Mouse (Mus musculus): ENCODE measurements around the gene Ctnnd2.
A peak's percentile ranks its signal among the peaks of the same experiment; 100 is the strongest.

Gene Ctnnd2

DNA sequence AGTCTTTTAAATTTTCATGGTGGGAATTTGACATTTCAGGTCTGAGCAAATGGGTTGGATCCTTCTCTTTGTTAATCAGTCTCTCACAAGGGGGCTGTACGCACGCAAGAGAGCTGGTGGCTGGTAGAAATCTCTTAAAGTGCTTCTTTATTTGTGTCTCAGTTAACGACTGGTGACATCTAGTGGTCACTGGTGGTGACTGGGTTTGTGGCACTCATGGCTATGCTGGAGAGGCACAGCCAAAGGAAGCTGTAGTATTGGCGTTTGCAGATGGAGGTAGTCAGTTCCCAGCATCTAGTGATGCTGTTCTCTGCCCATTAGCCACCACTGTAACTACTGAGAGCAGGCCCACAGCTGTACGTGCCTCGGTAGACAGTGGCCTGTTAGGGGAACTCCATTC is 568.3 kb downstream of the Ctnnd2 start:
- DNase-seq, result peak; percentile 19 to 26

DNA sequence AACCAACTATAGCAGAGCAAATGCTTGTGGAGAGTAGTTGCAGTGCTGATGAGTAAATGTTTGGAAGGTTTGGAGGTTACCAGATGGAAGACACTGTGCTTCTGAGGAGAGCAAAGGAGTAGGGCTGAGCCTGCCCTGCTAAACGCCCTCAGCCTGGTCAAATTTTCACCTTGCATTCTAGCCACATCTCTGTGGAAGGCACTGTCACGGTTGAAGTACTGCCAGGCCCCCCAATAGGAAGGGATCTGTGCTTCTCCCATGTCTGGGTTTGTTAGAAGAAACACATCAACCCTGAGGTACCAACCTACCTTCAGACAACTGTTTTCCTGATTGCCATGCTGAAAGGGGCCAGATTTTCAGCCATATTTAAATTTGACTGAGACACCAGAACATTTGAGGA is 585.6 kb downstream of the Ctnnd2 start:
- no peak for DNase-seq

DNA sequence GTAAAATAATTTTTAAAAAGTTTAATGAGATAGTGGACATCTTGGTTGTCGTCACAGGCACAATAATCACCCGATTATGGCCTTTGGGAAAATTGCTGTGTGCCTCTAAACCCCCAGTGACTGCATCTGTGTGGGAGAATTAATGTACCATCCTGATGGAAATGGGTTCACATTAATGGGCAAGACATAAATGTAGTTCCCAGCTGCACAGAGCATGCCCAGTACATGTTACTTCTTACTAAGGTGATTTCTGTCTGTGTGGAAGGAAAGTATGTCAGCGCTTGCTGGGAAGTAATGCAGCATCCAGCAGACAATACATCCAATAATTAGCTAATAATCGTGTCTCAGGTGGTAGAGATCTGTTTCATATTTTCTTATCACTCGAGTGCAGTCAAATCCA is 589.8 kb downstream of the Ctnnd2 start:
- no peak for DNase-seq

DNA sequence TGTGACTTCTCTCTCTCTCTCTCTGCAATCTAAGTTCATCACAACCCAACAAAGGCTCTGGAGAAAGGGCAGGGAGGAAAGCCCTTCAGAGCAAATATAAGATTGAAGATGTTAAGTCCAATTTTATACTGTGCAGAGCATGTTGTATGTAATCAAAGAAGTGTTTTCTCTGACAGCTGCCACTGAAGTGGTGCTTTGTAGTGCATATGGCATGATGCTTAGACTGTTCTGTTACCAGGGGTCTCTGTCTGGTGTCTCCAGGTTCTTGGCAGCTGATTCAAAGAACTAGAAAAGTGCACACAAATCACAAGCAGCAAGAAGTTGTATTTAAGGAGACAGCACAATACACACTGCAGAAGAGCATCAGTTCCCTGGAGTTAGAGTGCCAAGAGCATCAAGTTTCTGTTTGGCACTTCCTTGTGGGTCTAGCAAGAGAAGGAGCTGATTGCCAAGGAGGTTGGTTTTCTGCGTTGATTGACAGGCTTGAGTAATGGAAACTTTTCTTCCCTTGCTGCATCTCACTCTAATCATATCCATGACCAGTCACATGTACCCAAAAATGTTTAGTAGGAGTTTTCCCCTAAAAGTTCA is 590.4 kb downstream of the Ctnnd2 start:
- DNase-seq, result no peak

DNA sequence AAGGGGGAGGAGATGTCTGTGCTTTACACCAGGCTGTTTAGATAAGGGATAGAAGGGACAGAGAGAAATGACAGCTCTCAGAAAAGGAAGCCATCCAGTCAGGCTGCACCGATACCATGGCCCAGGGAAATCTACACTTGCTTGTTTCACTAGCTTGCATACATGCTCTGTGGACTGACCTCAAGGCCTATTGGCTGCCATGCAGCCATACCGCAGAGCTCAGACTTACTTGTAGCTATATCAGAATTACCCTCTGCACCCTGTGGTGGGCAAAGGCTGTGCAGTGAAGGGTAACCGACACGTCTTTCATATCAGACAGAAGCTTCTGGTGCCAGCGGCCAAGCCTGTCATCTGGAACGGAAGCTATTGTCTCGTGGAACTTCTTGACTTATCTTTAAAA is 604.5 kb downstream of the Ctnnd2 start:
- no peak for DNase-seq

DNA sequence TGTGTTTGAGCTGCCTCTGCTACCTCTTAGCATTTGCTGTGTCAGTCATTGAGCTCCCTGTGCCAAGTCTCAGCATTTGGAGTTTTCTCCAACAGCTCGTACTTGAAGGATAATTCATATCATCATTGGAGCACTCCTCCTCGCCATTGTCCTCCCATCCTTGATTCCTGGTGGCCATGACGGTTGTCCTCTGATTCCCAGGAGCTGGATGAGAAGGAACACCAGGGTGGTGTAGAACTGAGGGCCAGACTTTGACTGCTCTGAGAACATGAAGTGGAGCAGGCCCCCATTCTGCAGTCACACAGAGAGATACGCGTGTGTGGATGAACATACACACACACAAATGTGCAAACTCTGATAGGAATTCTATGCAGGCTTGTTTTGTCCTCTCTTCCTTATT is 605.4 kb downstream of the Ctnnd2 start:
- DNase-seq, result no peak

DNA sequence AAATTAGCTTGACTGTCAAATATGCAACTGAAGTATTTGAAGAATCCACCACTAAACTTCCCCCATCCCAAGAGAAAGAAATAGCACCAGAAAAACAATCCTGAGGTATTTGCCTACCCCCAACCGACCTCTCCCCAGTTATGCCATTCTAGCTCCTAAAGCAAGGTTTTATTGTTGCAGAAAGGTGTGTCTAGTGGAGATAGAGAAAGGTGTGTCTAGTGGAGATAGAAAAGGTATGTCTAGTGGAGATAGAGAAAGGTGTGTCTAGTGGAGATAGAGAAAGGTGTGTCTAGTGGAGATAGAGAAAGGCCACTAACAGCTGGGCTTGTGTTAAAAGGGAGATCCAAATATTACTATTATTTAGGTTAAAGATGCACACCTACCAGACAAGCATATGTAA is 607.5 kb downstream of the Ctnnd2 start:
- no peak for DNase-seq

DNA sequence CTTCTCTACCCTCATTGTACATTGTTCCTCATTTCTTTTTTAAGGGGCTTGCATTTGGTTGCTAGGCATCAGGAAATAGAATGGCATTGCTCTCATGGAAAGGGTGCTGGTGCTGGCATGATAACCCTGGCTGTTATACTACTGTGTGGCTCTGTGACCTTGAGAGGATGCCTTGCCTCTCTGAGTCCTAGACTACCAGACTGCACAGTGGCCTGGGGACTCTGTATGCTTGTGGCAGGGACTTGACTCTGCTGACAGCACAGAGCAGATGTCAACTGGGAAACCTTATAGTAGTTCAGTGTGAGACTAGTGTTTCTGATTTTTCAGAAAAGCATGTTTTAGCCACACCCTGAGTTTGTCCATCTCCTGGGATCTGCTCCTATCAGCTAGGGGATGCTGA is 608.6 kb downstream of the Ctnnd2 start:
- DNase-seq, result no peak

DNA sequence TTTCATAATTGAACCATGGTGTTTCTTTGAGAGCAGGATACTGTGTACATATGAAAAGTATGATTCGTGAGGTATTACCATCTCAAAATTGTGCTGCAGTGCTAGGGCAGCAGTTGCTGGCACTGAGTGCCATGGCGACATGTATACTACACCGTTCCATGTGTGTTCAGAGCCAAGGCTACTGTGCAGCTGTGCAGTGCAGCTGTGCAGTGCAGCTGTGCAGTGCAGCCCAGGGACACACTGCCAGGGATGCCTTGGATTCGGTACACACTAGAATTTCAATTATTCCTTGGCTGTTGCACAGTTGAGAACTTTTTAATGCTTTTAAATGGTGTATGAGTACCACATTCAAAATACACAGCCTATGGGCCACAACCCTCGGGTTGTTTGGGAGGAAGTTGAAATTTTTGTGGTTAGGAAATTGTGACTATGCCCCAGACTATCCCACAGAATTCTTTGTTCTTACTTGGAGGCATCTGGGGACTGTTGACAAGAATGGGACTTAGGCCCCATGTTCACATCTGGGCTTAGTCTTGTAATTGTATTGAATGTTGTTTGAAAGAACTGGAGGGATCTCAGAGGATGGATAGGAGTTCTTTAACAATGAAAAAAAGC is 613.4 kb downstream of the Ctnnd2 start:
- DNase-seq, result no peak

DNA sequence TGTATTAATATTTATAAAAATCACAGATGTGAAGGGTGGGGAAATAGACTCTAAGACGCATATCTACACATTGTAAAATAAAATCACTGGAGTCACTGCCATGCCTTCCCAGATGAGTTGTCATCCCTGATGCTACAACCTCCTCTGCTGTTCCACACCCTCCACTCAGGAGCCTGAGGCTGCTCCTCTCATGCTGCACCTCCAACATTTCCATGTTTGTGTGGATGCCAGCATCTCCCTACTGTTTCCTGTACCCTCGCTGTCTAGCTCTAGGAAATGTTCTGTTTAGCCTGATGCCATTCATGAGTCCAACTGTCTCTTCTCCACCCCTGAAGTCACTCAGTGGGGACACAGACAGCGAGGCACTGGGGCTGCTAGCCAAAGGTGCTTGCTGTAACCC is 620.9 kb downstream of the Ctnnd2 start:
- DNase-seq, result no peak

DNA sequence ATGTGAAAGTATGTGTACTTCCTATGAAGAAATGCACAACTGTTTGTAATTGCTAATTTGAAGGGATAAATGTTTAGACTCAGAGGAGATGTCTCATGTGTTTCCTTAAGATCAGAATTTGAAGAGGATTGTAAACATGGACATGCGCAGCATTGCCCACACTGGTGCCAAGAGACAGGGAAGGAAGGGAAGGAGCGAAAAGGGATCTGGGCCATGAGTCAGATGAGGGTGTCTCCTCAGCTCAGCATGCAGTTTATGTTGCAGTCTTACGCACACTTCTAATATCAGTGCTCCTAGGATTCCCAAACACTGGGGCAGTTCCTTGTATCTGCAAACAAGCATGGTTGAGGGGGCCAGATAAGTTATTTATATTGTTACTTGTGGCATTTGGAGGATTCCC is 623.3 kb downstream of the Ctnnd2 start:
- no peak for DNase-seq

DNA sequence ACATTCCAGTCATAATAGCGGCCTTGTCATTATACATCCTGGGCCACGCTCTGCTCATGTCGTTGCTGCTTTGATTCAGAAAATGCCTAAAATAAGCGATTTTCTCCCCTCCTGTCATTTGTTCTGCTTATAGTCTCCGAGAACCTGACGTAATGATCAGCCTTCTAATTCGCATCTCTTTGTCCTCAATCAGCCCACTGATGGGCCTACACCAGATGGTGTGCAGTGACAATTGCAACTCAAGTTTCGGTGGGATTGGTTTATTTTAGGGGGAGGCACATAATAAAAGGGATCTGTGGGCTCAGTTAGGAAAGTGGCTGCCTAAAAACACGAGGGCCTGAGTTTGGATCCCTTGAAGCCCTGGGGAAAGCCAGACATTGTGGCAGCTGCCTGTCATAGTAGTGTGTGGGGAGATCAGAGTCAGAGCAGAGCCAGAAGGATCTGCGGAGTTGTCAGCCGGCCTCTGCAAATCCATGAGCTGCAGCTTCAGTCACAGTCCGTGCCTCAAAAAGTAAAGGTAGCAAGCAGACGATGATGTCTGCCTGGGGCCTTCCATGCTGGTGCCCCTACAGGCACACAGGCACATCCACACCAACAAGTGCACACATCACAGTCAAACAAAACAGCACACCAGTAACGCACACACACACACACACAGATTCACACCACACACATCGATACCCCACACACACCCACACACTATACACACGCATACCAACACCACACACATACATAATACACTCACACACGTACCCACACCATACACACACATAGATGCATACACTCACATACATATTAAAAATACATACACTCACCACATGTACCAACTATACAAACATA is 655.3 kb downstream of the Ctnnd2 start:
- DNase-seq, result no peak

DNA sequence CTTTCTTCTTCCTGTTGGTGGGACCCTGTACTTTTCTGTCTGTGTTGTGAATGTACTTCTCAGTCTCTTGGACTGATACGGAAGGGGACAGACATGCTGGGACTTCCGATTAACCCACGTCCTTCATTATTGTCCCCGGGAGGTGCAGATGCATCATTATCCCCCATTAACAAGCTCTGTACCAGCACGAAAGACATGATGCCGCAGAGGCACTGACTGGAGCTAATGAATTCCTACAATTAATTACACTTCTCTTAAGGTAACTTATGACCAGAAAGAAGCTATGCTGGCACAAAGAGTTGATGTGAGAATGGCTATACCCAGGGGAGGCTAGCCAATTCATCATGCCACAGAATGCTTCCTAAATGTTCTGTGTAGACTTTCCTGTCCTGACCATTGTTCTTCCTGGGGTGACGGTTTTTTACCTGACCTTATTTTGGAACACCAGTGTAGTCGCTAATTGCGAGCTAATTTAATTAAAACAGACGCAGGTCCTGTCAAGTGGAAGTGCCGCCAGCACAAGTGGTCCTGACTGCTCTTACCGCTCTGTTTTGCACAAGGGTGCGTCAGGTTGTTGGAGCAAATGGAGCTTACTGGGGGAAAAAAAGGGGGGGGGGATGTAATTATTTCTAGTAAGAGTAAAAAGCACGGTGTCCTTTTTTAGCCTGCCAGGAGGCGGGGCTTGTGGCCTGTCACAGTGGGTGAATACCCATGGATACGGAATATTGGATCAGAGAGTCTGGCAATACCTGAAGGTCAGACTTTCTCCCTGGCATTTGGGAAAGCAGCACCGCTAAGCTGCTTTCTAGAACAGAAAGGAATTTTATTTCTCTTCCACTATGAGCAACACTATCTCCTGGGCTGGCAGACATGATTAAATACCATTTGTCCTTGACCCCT is 685.1 kb downstream of the Ctnnd2 start:
- no peak for DNase-seq

DNA sequence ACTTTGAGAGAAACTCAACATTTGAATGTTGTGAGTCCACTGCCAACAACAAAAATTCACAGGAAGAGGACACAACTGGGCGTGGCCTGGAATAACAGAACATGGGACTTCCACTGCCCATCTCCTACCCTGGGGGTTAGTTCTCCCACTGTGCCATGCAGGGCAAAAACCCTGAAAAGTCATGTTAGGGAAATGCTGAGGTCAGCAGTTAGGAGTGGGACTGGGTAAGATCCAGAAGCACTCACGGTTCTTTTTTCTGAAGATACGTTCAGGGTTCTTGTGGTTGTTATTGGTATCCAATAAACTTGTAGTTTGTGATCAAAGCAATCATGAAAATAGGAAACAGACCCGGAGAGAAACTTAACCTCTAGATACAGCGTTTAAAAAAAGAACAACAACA is 695.0 kb downstream of the Ctnnd2 start:
- DNase-seq, result no peak

DNA sequence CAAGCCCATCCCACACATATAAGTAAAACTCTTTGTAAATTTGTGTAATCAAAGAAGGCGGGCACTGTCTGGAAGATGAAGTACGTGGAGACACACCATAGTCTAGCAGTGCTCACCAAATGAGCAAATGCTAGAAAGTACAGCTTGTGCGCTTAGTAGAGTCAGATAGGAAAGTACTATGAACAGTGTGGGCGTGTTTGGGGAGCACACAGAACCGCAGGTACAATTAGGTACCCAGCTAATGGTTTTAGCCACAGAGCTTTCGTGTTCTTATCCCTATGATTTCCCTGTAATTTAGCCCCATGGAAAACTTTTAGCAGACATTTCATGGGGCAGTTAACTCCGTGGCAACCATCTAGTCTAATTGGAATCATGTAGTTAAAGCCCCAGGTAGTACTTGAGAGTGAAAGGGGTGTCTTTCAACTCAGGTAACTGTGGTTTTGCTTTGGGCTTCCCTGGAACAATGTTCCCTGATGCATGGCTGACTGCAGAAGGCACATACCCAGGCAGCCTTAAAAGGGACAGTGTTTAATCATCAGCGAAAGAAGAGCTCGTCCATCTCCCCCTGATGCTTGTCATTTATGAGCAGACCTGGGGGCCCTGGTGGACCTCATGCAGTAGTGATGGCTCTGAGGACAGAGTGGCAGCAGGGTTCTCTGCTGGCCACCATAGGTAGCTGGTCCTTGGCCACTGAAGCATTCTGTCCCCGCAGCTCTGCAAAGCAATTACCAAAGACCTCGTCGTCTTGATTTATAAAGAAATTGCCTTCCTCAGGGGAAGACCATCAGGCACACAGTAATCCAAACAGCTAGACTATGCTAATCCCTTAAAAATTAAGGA is 697.5 kb downstream of the Ctnnd2 start:
- DNase-seq, result no peak

DNA sequence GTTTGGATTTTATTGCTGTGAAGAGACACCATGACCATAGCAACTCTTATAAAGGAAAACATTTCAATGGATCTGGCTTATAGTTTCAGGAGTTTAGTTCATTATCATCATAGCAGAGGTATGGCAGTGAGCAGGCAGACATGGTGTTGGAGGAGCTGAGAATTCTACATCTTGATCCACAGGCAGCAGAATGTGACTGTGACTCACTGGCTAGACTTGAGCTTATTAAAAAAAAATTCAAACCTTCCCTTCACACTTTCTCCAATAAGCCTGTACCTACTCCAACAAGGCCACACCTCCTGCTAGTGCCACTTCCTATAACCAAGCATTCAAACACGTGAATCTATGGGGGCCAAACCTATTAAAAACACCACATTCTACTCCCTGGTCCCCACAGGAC is 703.1 kb downstream of the Ctnnd2 start:
- no peak for DNase-seq

DNA sequence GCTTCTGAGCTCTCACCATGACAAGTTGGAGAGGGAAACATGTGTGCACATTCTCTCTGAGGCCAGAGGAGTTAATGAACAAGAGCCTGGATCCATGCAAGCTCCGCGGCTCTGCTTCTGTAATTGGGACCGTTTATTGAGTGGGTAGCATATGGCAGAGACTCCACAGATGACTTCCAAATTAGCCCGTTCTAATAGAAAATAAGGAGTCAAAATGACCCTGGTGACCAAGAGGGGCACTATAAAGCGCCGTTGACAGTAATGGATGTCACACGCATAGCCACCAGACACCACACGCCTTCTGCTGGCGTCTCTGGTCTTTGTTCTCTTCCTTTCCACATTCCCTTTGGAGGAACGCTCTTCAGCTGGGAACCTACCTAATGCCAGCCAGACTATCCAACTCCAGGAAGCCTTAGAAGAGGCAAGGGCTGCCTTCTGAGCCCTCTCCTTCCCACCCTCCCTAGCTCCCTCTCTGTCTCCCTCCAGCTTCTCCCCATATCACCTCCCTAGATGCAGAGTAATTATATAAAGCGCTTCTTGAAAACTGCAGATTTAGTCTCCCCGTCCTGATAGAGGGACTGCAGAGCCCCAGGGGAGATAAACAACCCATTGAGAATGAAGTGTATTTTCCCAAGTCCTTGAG is 712.4 kb downstream of the Ctnnd2 start:
- DNase-seq, result no peak

DNA sequence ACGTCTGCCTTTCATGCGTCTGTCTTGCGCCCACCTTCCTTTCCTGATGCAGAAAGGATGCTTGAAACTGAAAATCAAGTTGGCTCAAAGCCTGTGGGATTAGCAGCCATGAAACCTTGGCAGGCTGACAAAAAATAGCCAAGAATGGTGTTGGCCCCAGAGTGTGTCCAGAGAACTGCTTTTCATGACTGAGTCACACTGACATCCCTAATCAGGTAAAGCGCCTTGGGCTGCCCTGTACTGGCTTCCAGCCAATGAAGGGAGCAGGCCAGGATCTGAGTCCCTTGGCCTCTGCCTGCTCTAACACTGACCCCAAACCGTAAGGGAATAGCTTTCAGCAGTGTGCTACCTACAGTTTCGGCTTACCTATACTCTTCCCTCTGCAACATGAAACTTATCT is 713.0 kb downstream of the Ctnnd2 start:
- no peak for DNase-seq

DNA sequence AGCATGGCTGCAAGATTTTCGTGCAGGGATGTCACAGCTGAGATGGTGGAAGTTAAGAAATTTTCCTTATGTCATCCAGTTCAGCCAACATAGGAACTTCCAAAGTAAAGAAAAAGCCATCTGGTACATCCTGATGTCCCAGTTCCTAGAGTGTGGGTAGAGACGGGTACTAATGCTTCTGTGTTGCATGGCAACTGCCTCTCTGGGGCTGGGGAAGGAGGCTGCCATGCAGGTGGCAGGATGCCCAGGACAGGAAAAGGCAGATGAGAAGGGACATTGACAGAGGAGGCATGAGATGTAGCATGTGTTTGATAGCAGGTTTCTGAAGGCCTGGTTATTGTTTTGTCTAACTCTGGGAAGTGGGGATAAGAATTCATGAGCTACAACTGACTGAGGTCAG is 715.2 kb downstream of the Ctnnd2 start:
- no peak for DNase-seq

DNA sequence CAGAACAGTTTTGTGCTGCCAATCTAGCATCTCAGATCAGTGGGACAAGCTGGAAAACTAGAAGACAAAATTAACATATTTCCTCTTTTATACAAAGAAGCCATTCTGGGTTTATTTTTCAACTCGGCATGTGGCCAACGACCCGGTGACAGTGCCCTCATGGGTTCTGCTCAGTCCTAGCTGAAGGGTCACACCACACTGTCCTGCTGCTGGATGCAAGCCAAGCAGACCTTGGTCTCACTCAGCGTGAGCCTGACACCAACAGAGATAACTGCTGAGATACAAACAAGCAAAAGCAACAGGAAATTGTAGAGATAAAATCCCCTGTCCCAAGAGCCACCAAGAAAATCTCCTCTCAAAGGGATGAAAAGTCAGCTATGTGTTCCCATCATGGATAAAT is 719.6 kb downstream of the Ctnnd2 start:
- DNase-seq, result no peak

DNA sequence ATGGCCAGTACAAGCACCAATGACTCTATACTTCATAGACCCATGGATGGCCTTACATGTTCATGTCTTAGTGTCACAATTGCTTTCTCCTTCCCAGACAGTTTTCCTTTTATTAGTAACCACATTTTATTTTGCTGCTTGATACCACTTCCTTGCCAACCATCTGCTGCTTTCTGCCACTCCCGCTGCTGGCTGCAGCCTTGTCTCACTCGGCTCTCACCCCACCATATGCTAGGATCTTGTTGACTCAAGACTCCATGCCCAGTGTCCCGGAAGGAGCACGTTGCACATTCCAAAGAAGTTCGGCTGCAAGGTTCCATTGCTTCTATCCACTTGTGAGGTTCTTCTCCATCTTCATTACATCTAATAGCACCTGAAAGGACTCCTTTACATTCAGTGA is 722.7 kb downstream of the Ctnnd2 start:
- no peak for DNase-seq

DNA sequence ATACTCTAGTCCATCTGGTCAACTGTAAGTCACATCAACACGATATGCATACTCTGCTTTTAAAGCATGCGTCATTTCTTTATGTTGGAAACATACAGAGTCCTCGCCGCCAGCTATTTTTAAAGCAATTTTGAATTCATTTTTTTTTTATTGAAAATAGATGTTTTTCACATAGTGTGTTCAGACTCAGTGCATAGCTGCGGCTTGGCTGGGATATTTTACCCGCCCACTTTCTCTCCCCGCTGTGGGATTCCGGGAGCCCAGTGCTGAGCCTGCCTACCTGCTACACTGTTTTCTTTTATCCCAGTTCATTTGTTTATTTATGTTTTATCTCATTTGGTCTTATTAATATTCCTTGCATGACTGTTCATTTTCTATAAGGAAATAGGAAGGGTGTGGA is 724.9 kb downstream of the Ctnnd2 start:
- DNase-seq, result no peak

Measured in thymus, postnatal 36 days (tissue).